Mouse (Mus musculus): Measurements from ENCODE around the gene Lnp1. TPM values are rescaled to one million over a fixed set of nuclear protein-coding genes. Genes with fewer than 3 reads are reported as not detected.

The Lnp1 gene
- polyA plus RNA-seq, 1 experiment = not detected

- H3K36me3 ChIP-seq (ENCODE audit: control insufficient read depth, insufficient read depth) = no peaks in the 10 kb centered on the region
- H3K4me3 ChIP-seq = no peak overlapping the region
- H3K4me2 ChIP-seq (ENCODE audit: low read depth) = no peak overlapping the region
- no peaks in the 10 kb centered on the region for H3K79me2 ChIP-seq (ENCODE audit: control insufficient read depth, insufficient read depth)
- no peaks in the 10 kb centered on the region for H3K27me3 ChIP-seq (ENCODE audit: control insufficient read depth, insufficient read depth, insufficient read length)
- no peak overlapping the region for H3ac ChIP-seq (ENCODE audit: control insufficient read depth, insufficient read length)
- no peak for TF ChIP-seq SRF (IDR thresholded peaks at IDR 0.05; ENCODE audit: control insufficient read depth, insufficient read length, low read depth)
- TF ChIP-seq TCF3 (IDR thresholded peaks at IDR 0.05; ENCODE audit: insufficient read length, low read depth) = no peak
- TF ChIP-seq POLR2A (IDR thresholded peaks at IDR 0.05; ENCODE audit: insufficient read length, low read depth) = no peak
- no peak for TF ChIP-seq USF1 (IDR thresholded peaks at IDR 0.05; ENCODE audit: low read depth)
- TF ChIP-seq MAX (IDR thresholded peaks at IDR 0.05; ENCODE audit: low read depth) = no peak
- TF ChIP-seq CEBPB (IDR thresholded peaks at IDR 0.05; ENCODE audit: insufficient read depth, poor library complexity, severe bottlenecking) = no peak
- no peak for TF ChIP-seq E2F4 (IDR thresholded peaks at IDR 0.05; ENCODE audit: insufficient read depth)
- no peak for TF ChIP-seq TCF12 (IDR thresholded peaks at IDR 0.05; ENCODE audit: insufficient read depth, poor library complexity, severe bottlenecking)
Observed at GRCm38 (mm10) chr16:56867591-56867990, 60.3 kb downstream of the Lnp1 start.

Other genes with a start within 250 kb of the Lnp1 start
- 48.2 TPM for gene Tfg, start 210.6 kb downstream of the Lnp1 start, polyA plus RNA-seq (2012; fragmentation: generic; extraction: Trizol)
- gene Adgrg7, start 132.2 kb downstream of the Lnp1 start, polyA plus RNA-seq (2012; fragmentation: generic; extraction: Trizol) = not detected
- gene Tmem45a, start 41.9 kb downstream of the Lnp1 start, polyA plus RNA-seq (2012; fragmentation: generic; extraction: Trizol) = 6.0 TPM
- not detected for gene Tmem45a2, start 143.3 kb upstream of the Lnp1 start, polyA plus RNA-seq (2012; fragmentation: generic; extraction: Trizol)
- gene Tomm70a, start 193.6 kb upstream of the Lnp1 start, polyA plus RNA-seq (2012; fragmentation: generic; extraction: Trizol) = 20.6 TPM
- gene Nit2, start 239.3 kb upstream of the Lnp1 start, polyA plus RNA-seq (2012; fragmentation: generic; extraction: Trizol) = 22.4 TPM